8 mouse cellular contexts compared by ENCODE assay signal in genomic region chr10:74922763-74923162, GRCm38 (mm10). TPM values are rescaled to one million over a fixed set of nuclear protein-coding genes. Genes with fewer than 3 reads are reported as not detected.
DNase-seq lines count a peak whose midpoint lies in the region; ATAC-seq and TF ChIP-seq lines count a peak whose summit lies in the region.

No protein-coding gene starts in this region.

- no peaks in the 10 kb centered on the region for H3K9me3 ChIP-seq in intestine, postnatal 0 days (ENCODE audit: control insufficient read depth)
- H3K9me3 ChIP-seq in intestine, embryonic 15.5 days: no peaks in the 10 kb centered on the region

- ATAC-seq in intestine, postnatal 0 days: peak; percentile 35; the same call in 1 of the 2 replicates
- ATAC-seq in intestine, embryonic 15.5 days: no peak
- ATAC-seq in common myeloid progenitor, adult 5-6 weeks (replicated peaks; ENCODE audit: low read depth, poor library complexity, severe bottlenecking): peak; percentile 79

- TF ChIP-seq CTCF in intestine, postnatal 0 days (IDR thresholded peaks at IDR 0.05; ENCODE audit: low read depth): peak; percentile 76
- TF ChIP-seq CTCF in small intestine, adult 2 months (IDR thresholded peaks at IDR 0.05; ENCODE audit: extremely low read depth, insufficient read length, insufficient replicate concordance, low read depth, low read length): peak; percentile 44; the same call in 1 of the 2 replicates

- TF ChIP-seq POLR2A in small intestine, adult 2 months (IDR thresholded peaks at IDR 0.05; ENCODE audit: low read depth, low read length): no peak

- H3K27me3 ChIP-seq in intestine, postnatal 0 days (replicated peaks; ENCODE audit: control insufficient read depth, insufficient read depth, low read length): no peaks in the 10 kb centered on the region
- H3K27me3 ChIP-seq in intestine, embryonic 15.5 days (replicated peaks): no peaks in the 10 kb centered on the region
- H3K27me3 ChIP-seq in small intestine, adult 2 months (ENCODE audit: control insufficient read depth, insufficient read depth, low read length): no peaks in the 10 kb centered on the region

- no peaks in the 10 kb centered on the region for H3K4me1 ChIP-seq in intestine, postnatal 0 days (replicated peaks; ENCODE audit: control insufficient read depth, insufficient read depth, low read length)
- peaks cover 4% of the 10 kb centered on the region; the same call in 1 of the 2 replicates for H3K4me1 ChIP-seq in intestine, embryonic 15.5 days (replicated peaks)
- peaks cover 4% of the 10 kb centered on the region; the same call in 1 of the 2 replicates for H3K4me1 ChIP-seq in small intestine, adult 2 months (ENCODE audit: control insufficient read depth, insufficient read depth, insufficient read length, low read length)

- no peak overlapping the region for H3K9ac ChIP-seq in intestine, postnatal 0 days (ENCODE audit: low read depth, low read length)
- H3K9ac ChIP-seq in intestine, embryonic 15.5 days: no peak overlapping the region

- H3K36me3 ChIP-seq in intestine, postnatal 0 days (ENCODE audit: control insufficient read depth, insufficient read depth): no peaks in the 10 kb centered on the region
- no peaks in the 10 kb centered on the region for H3K36me3 ChIP-seq in intestine, embryonic 15.5 days
- H3K36me3 ChIP-seq in small intestine, adult 2 months (ENCODE audit: control insufficient read depth, insufficient read depth, low read length): no peaks in the 10 kb centered on the region

- H3K4me2 ChIP-seq in intestine, postnatal 0 days (replicated peaks; ENCODE audit: low read depth): no peak overlapping the region
- no peak overlapping the region for H3K4me2 ChIP-seq in intestine, embryonic 15.5 days (replicated peaks)

- no peak overlapping the region for H3K4me3 ChIP-seq in intestine, postnatal 0 days (ENCODE audit: low read depth, low read length)
- no peak overlapping the region for H3K4me3 ChIP-seq in intestine, embryonic 15.5 days (replicated peaks)
- H3K4me3 ChIP-seq in small intestine, adult 2 months (ENCODE audit: low read depth, low read length): no peak overlapping the region

- WGBS in intestine, postnatal 0 days: 56% methylated on average over 6 of the region's 6 CpGs
- WGBS in intestine, embryonic 15.5 days: 65% methylated on average over 6 of the region's 6 CpGs
- WGBS in small intestine, adult 2 months: 32% methylated on average over 6 of the region's 6 CpGs

- DNase-seq in ES-CJ7 (ENCODE audit: low read depth, low spot score): peak; percentile 20
- DNase-seq in kidney, adult 9 months: peak; percentile 30
- DNase-seq in lung, postnatal 10 days: peak; percentile 31
- no peak for DNase-seq in spleen, adult 12 weeks (ENCODE audit: low spot score)

- H3K27ac ChIP-seq in intestine, postnatal 0 days (ENCODE audit: low read depth, low read length): no peak overlapping the region
- H3K27ac ChIP-seq in intestine, embryonic 15.5 days: no peak overlapping the region
- no peak overlapping the region for H3K27ac ChIP-seq in small intestine, adult 2 months (ENCODE audit: insufficient read depth, low read depth, low read length)

RNA-seq across cellular contexts. Expression of gene Gnaz, which starts 44.2 kb away (rescaled TPM):
- 1.7 and 2.4 TPM in 2 replicates for polyA plus RNA-seq in intestine, postnatal 0 days (2015; fragmentation: Nextera tagmentation; extraction: Ambion mirVana)
- polyA plus RNA-seq in intestine, embryonic 15.5 days (2015; fragmentation: Nextera tagmentation; extraction: Ambion mirVana): 3.5 and 3.6 TPM in 2 replicates
- total RNA-seq in common myeloid progenitor, adult 5-6 weeks (2017): 2.4 and 2.7 TPM in 2 replicates
- 1.7 and 2.4 TPM in 2 replicates for polyA plus RNA-seq in small intestine, adult 2 months (2012; rRNA removed)
